Mouse (Mus musculus) C2C12 (cell line): ENCODE measurements around the gene Sytl1. TPM values are rescaled to one million over a fixed set of nuclear protein-coding genes. Genes with fewer than 3 reads are reported as not detected.

Experiments used
- H3K27me3 ChIP-seq: one replicate; pipeline ENCODE4 v1.6.1; 2011; ENCODE audit not compliant: control insufficient read depth, insufficient read depth, insufficient read length
- H3K36me3 ChIP-seq: one replicate; pipeline ENCODE4 v1.6.1; 2011; ENCODE audit not compliant: control insufficient read depth, insufficient read depth
- H3K4me3 ChIP-seq: one replicate; pipeline ENCODE4 v1.5.1; 2011; ENCODE audit warnings: mild to moderate bottlenecking, control low read depth; ENCODE audit not compliant: poor library complexity, insufficient read depth, severe bottlenecking
- H3K79me2 ChIP-seq: one replicate; pipeline ENCODE4 v1.6.1; 2011; ENCODE audit not compliant: control insufficient read depth, insufficient read depth
- H3K79me3 ChIP-seq: one replicate; pipeline ENCODE4 v1.6.1; 2011; ENCODE audit warnings: low read depth, control low read depth
- H3ac ChIP-seq: one replicate; pipeline ENCODE3; 2011; ENCODE audit warnings: low read depth; ENCODE audit not compliant: control insufficient read depth, insufficient read length
- CEBPB ChIP-seq: IDR thresholded peaks from one replicate; pipeline ENCODE4 v1.6.1; 2011; ENCODE audit warnings: low read depth, mild to moderate bottlenecking, control low read depth, moderate library complexity
- CTCF ChIP-seq: IDR thresholded peaks from one replicate; pipeline ENCODE4 v1.5.1; 2011; ENCODE audit not compliant: control insufficient read depth, insufficient read depth, insufficient read length
- FOSL1 ChIP-seq: IDR thresholded peaks from one replicate; pipeline ENCODE4 v1.8.0; 2011; ENCODE audit warnings: mild to moderate bottlenecking, low read length; ENCODE audit not compliant: poor library complexity, insufficient read depth, severe bottlenecking
- MAX ChIP-seq: IDR thresholded peaks from one replicate; pipeline ENCODE4 v1.6.1; 2011; ENCODE audit warnings: mild to moderate bottlenecking, control low read depth
- MYOD1 ChIP-seq: IDR thresholded peaks from one replicate; pipeline ENCODE4 v1.6.1; 2011; ENCODE audit warnings: low read depth; ENCODE audit not compliant: control insufficient read depth, insufficient read length
- MYOG ChIP-seq: IDR thresholded peaks from one replicate; pipeline ENCODE4 v1.6.1; 2011; ENCODE audit not compliant: control insufficient read depth, insufficient read length; ENCODE audit errors: extremely low read depth
- USF1 ChIP-seq: IDR thresholded peaks from one replicate; pipeline ENCODE4 v1.6.1; 2011; ENCODE audit warnings: low read depth, mild to moderate bottlenecking, control low read depth, moderate library complexity
- polyA plus RNA-seq: library from polyadenylated mRNA; unstranded; fragments of >200 nt; fragmentation: generic; extraction: Trizol; gene quantifications from one replicate; pipeline ENCODE4 v1.2.1, GENCODE M21; 2012; ENCODE audit warnings: missing spikeins

Gene Sytl1
- polyA plus RNA-seq, 1 experiment, result 0.89 TPM

DNA sequence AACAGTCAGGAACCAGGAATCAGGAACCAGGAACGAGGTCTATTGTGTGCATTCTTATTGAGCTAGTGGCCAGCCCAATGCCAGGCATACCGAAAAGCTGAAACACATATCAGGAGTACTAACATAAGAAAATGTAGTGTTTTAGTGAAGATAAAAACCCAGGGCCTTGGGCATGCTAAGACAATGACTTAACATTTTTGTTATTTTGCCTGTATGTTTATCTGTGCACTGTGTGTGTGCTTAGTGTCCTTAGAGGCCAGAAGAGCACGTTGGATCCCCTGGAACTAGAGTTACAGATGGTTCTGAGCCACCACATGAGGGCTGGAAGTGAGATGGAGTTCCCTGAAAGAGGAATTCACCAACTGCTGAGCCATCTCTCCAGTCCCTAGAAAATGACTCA is 22.4 kb upstream of the Sytl1 start:
- no peak for TF ChIP-seq CTCF
- TF ChIP-seq USF1, result no peak
- TF ChIP-seq FOSL1, result no peak
- no peak for TF ChIP-seq CEBPB
- no peak for TF ChIP-seq MAX
- TF ChIP-seq MYOD1, result no peak
- no peak for TF ChIP-seq MYOG
- H3K36me3 ChIP-seq, result no peaks in the 10 kb centered on the region
- H3ac ChIP-seq, result no peak overlapping the region
- H3K27me3 ChIP-seq, result no peaks in the 10 kb centered on the region
- H3K79me3 ChIP-seq, result no peaks in the 10 kb centered on the region
- H3K4me3 ChIP-seq, result no peak overlapping the region
- H3K79me2 ChIP-seq, result no peaks in the 10 kb centered on the region

DNA sequence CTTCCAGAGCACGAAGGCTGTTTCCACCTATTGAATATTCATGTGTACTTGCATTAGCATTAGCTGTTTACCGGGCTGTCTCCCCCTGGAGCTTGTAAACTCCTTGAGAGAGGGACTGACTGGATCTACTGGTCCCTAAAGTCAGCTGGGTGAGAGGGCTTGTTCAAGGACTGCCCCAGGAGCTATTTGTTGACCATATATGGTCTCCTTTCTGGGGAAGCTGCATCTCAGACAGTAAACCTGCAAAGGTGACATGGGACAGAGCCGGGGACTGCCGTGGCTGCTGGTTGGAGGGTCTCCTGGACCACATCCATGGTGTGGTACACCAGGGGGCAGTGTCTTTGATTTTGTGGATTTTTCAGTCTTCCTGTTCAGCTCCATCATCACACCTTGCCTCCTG is 19.7 kb upstream of the Sytl1 start:
- Histone ChIP-seq H3K27me3 (no peaks in the 10 kb centered on the region), H3K36me3 (no peaks in the 10 kb centered on the region), H3ac (no peak overlapping the region), H3K79me3 (no peaks in the 10 kb centered on the region), H3K79me2 (no peaks in the 10 kb centered on the region), H3K4me3 (no peak overlapping the region)
- TF ChIP-seq USF1 (no peak), FOSL1 (no peak), CTCF (no peak), MYOG (no peak), MAX (no peak), MYOD1 (no peak), CEBPB (no peak)

DNA sequence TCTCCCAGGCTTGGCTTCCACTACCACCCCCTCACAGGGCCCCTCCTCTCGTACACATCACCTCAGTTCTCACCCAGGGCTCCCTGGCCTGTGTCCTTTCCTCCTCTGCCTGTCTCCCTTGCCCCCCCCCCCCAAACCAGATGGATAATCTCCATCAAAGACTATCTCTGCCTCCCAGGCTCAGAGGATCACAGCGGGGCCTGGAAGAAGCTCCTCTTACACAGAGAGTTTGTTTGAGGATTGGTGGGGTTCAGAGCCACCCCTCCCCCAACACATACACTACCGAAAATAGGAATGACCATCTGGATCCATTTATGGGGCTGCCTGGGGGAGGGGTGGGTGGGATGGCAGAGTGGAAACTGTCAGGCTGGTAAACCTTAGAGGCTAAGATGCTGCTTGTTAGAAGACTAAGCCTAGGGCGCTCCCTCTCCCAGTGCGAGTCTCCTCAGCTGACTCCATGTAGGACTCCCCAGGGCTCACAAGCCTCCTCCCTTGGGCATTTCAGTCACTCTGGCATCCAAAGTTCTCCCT is 19.1 kb upstream of the Sytl1 start:
- H3ac ChIP-seq, result no peak overlapping the region
- no peaks in the 10 kb centered on the region for H3K36me3 ChIP-seq
- peaks cover 5% of the 10 kb centered on the region for H3K79me2 ChIP-seq
- H3K79me3 ChIP-seq, result peaks cover 4% of the 10 kb centered on the region
- H3K4me3 ChIP-seq, result no peak overlapping the region
- TF ChIP-seq MYOD1 (no peak), FOSL1 (no peak), USF1 (no peak), CEBPB (no peak), MAX (no peak), MYOG (no peak), CTCF (no peak)
- H3K27me3 ChIP-seq, result no peaks in the 10 kb centered on the region

- H3K36me3 ChIP-seq, result no peaks in the 10 kb centered on the region
- H3K4me3 ChIP-seq, result no peak overlapping the region
- peaks cover 9% of the 10 kb centered on the region for H3K79me3 ChIP-seq
- no peak overlapping the region for H3ac ChIP-seq
- TF ChIP-seq CTCF (no peak), MYOG (no peak), MAX (no peak), MYOD1 (no peak), CEBPB (no peak), FOSL1 (no peak), USF1 (no peak)
- peaks cover 10% of the 10 kb centered on the region for H3K79me2 ChIP-seq
- no peaks in the 10 kb centered on the region for H3K27me3 ChIP-seq
Observed at GRCm38 (mm10) chr4:133281513-133281912, 18.6 kb upstream of the Sytl1 start.

DNA sequence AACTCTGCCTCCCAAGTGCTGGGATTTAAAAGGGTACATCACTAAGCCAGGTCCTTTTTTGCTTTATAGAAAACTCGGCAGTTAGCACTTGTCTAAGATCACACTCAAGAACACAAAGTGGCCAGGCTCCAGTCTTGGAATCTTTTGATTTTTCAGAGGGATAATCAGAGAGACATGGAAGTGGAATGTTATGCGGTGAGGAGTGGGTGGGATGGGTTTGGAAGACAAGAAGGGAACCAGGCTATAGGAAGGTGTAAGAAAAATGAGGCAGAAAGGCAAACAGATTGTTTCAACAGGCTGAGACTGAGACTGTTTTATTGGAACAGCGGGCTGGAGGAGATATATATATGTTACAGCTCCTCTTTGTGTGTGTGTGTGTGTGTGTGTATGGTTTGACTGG is 15.6 kb upstream of the Sytl1 start:
- H3K4me3 ChIP-seq, result no peak overlapping the region
- no peaks in the 10 kb centered on the region for H3K27me3 ChIP-seq
- no peak for TF ChIP-seq USF1
- TF ChIP-seq FOSL1, result no peak
- no peak for TF ChIP-seq MYOD1
- TF ChIP-seq MAX, result no peak
- no peak for TF ChIP-seq CEBPB
- no peak for TF ChIP-seq MYOG
- TF ChIP-seq CTCF, result no peak
- H3K79me3 ChIP-seq, result peaks cover 35% of the 10 kb centered on the region
- no peaks in the 10 kb centered on the region for H3K36me3 ChIP-seq
- H3K79me2 ChIP-seq, result peaks cover 41% of the 10 kb centered on the region
- H3ac ChIP-seq, result no peak overlapping the region

DNA sequence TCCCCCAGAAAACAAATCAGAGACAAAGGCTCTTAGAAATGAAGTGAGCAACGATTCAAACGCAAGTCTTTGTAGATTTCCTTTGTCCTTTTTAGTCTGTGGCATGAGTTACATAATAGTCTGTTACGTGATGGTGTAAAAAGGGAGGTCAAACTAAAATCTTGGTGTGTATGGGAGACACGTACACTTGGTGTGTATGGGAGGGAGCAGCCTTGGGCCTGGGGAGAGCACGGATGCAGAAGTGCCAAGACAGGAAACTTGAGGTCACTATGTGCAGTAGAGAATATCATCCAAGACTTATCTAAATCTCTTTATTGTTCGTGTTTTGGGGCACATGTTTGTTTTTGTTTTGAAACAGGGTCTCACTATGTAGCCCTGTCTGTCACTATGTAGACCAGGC is 15.2 kb upstream of the Sytl1 start:
- Histone ChIP-seq H3ac (peak overlapping the region; percentile 65), H3K79me2 (peaks cover 45% of the 10 kb centered on the region), H3K36me3 (no peaks in the 10 kb centered on the region), H3K27me3 (no peaks in the 10 kb centered on the region), H3K4me3 (peak overlapping the region; percentile 99), H3K79me3 (peaks cover 36% of the 10 kb centered on the region)
- TF ChIP-seq CEBPB, result no peak
- TF ChIP-seq MYOG, result no peak
- no peak for TF ChIP-seq MYOD1
- TF ChIP-seq FOSL1, result no peak
- TF ChIP-seq CTCF, result no peak
- no peak for TF ChIP-seq USF1
- no peak for TF ChIP-seq MAX
